Mouse (Mus musculus) midbrain, embryonic 15.5 days (tissue): ENCODE data around the gene Slc6a6. TPM values are rescaled to one million over a fixed set of nuclear protein-coding genes. Genes with fewer than 3 reads are reported as not detected.
A peak's percentile ranks its signal among the peaks of the same experiment; 100 is the strongest.

Experiments used
- ATAC-seq: fragments of 200-750 bp; cut with Nextera tagmentation; replicated peaks from 2 replicates; pipeline ENCODE4 v1.8.0; 2017; ENCODE audit warnings: moderate TSS enrichment
- H3K27ac ChIP-seq: fragments of 300-500 bp; sonication (generic); 2 replicates; pipeline ENCODE4 v1.5.1; 2015; ENCODE audit warnings: mild to moderate bottlenecking, inconsistent platforms
- H3K27me3 ChIP-seq: fragments of 300-500 bp; sonication (generic); replicated peaks from 2 replicates; pipeline ENCODE4 v1.6.1; 2015; ENCODE audit warnings: inconsistent platforms
- H3K36me3 ChIP-seq: fragments of 300-500 bp; sonication (generic); replicated peaks from 2 replicates; pipeline ENCODE4 v1.6.1; 2015; ENCODE audit warnings: inconsistent platforms
- H3K4me1 ChIP-seq: fragments of 300-500 bp; sonication (generic); 2 replicates; pipeline ENCODE4 v1.6.1; 2015; ENCODE audit warnings: inconsistent platforms
- H3K4me2 ChIP-seq: fragments of 300-500 bp; sonication (generic); 2 replicates; pipeline ENCODE4 v1.6.1; 2015; ENCODE audit warnings: inconsistent platforms, mild to moderate bottlenecking, moderate library complexity
- H3K4me3 ChIP-seq: fragments of 300-500 bp; sonication (generic); 2 replicates; pipeline ENCODE4 v1.5.1; 2015; ENCODE audit warnings: mild to moderate bottlenecking, inconsistent platforms
- H3K9ac ChIP-seq: fragments of 300-500 bp; sonication (generic); 2 replicates; pipeline ENCODE4 v1.6.1; 2015; ENCODE audit warnings: mild to moderate bottlenecking, inconsistent platforms
- H3K9me3 ChIP-seq: fragments of 300-500 bp; sonication (generic); 2 replicates; pipeline ENCODE4 v1.6.1; 2016; ENCODE audit warnings: inconsistent platforms
- WGBS: fragments of 180-500 bp; shearing (Covaris S2); methylation state at CpG from one replicate; pipeline ENCODE4 v1.1.7; 2015; ENCODE audit warnings: mixed read lengths; 5-methylcytosine and 5-hydroxymethylcytosine counted together
- polyA plus RNA-seq: library from polyadenylated mRNA; unstranded; fragments of >200 nt; fragmentation: Nextera tagmentation; extraction: Ambion mirVana; gene quantifications from 2 replicates; pipeline ENCODE4 v1.2.1, GENCODE M21; 2015

The Slc6a6 gene
- polyA plus RNA-seq, 1 experiment from 2014 or later = 123 TPM

- WGBS = 47% methylated on average over 12 of the region's 12 CpGs
- H3K9ac ChIP-seq = no peak overlapping the region
- no peak overlapping the region for H3K4me2 ChIP-seq
- no peak for ATAC-seq
- no peaks in the 10 kb centered on the region for H3K9me3 ChIP-seq
- no peaks in the 10 kb centered on the region for H3K27me3 ChIP-seq
- no peak overlapping the region for H3K4me3 ChIP-seq
- no peak overlapping the region for H3K27ac ChIP-seq
- no peaks in the 10 kb centered on the region for H3K36me3 ChIP-seq
- peaks cover 5% of the 10 kb centered on the region for H3K4me1 ChIP-seq
Observed at GRCm38 (mm10) chr6:91678506-91679094, 5.3 kb upstream of the Slc6a6 start.

DNA sequence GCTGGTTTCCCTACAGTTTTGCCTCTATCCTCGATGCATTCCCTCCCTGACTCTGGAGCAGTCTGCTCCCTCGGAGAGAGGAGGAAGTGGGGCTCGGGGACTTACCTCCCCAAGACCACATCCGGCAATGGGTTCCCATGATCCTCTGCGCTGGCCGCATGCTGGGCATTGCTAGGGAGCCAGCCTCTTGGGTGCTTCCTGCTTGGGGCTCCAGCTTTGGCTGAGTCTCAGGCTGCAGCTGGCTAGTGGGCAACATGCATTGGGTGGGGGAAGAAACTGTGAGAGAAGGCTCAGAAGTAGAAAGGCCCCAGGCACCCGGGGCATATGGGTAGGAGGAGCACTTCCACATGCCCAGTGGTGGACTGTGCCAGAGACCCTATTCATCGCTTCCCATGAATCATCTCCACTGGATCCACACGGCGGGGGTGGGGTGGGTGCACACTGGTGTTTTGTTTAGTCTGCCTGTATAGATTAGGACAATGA lies 4.7 kb upstream of the Slc6a6 start:
- WGBS = 72% methylated on average over 10 of the region's 10 CpGs
- no peak for ATAC-seq
- H3K36me3 ChIP-seq = no peaks in the 10 kb centered on the region
- no peak overlapping the region for H3K4me3 ChIP-seq
- no peaks in the 10 kb centered on the region for H3K9me3 ChIP-seq
- no peak overlapping the region for H3K9ac ChIP-seq
- H3K27ac ChIP-seq = no peak overlapping the region
- no peaks in the 10 kb centered on the region for H3K27me3 ChIP-seq
- no peak overlapping the region for H3K4me2 ChIP-seq
- peaks cover 6% of the 10 kb centered on the region for H3K4me1 ChIP-seq

GRCm38 (mm10) chr6:91679716-91680115 lies 4.1 kb upstream of the Slc6a6 start:
- 65% methylated on average over 6 of the region's 6 CpGs for WGBS
- no peak overlapping the region for H3K4me3 ChIP-seq
- no peak overlapping the region for H3K9ac ChIP-seq
- no peak for ATAC-seq
- H3K4me2 ChIP-seq = no peak overlapping the region
- peaks cover 6% of the 10 kb centered on the region for H3K4me1 ChIP-seq
- H3K9me3 ChIP-seq = no peaks in the 10 kb centered on the region
- no peaks in the 10 kb centered on the region for H3K27me3 ChIP-seq
- H3K27ac ChIP-seq = no peak overlapping the region
- no peaks in the 10 kb centered on the region for H3K36me3 ChIP-seq

- no peak for ATAC-seq
- 86% methylated on average over 4 of the region's 4 CpGs for WGBS
- Histone ChIP-seq H3K27me3 (no peaks in the 10 kb centered on the region), H3K4me3 (no peak overlapping the region), H3K9ac (no peak overlapping the region), H3K36me3 (no peaks in the 10 kb centered on the region), H3K4me2 (no peak overlapping the region), H3K4me1 (peaks cover 28% of the 10 kb centered on the region), H3K9me3 (no peaks in the 10 kb centered on the region), H3K27ac (no peak overlapping the region)
Observed at GRCm38 (mm10) chr6:91681841-91682240, 2.0 kb upstream of the Slc6a6 start.

GRCm38 (mm10) chr6:91683121-91683520 lies 732 bp upstream of the Slc6a6 start:
- H3K4me3 ChIP-seq = no peak overlapping the region
- 48% methylated on average over 3 of the region's 3 CpGs for WGBS
- no peaks in the 10 kb centered on the region for H3K27me3 ChIP-seq
- H3K9ac ChIP-seq = no peak overlapping the region
- H3K4me2 ChIP-seq = peak overlapping the region; percentile 72
- no peaks in the 10 kb centered on the region for H3K9me3 ChIP-seq
- peaks cover 38% of the 10 kb centered on the region for H3K4me1 ChIP-seq
- H3K27ac ChIP-seq = peak overlapping the region; percentile 96
- no peaks in the 10 kb centered on the region for H3K36me3 ChIP-seq
- 0 out of 2 replicates have a peak, but pooled peaks have one; percentile 0 for ATAC-seq

GRCm38 (mm10) chr6:91684474-91684829 lies 599 bp downstream of the Slc6a6 start:
- peak overlapping the region; percentile 87 for H3K4me3 ChIP-seq
- WGBS = 1% methylated on average over 13 of the region's 13 CpGs
- ATAC-seq = peak; percentile 71
- peak overlapping the region; percentile 96 for H3K27ac ChIP-seq
- H3K9ac ChIP-seq = peak overlapping the region; percentile 96
- H3K4me2 ChIP-seq = peak overlapping the region; percentile 72
- no peaks in the 10 kb centered on the region for H3K9me3 ChIP-seq
- H3K27me3 ChIP-seq = no peaks in the 10 kb centered on the region
- peaks cover 46% of the 10 kb centered on the region for H3K4me1 ChIP-seq
- H3K36me3 ChIP-seq = no peaks in the 10 kb centered on the region

DNA sequence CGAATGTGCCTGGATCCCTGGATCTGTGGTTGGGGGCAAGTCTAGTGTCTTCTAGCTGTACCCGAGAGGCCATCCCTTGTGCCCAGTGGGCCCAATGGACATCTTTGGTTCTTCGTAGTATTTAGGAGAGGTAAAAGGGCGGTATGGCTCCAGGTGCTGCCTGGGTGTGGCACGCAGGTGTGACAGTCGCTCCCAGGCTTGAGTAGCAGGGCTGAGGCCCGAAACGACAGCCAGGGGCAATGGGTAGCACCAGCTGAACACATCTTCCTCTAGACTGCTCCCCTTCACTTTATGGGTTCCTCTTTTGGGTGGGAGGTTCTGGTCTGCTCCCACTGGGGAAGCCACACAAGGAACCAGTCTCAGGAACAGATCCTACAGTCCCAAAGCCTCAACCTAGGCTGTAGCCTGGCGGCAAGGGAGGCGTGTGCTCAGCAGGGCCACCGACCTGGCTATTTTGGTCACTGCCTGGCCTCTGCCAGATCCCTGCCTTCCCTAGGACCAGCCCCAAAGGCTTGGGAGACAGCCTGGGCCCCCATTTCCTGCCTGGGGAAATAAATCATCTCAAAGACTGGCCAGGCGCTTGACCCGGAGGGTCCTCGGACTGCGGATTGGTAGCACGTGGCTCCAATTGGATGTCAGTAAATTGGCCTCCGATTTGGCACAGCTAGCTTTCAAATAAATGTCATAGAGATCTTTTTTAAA lies 1.1 kb downstream of the Slc6a6 start:
- Histone ChIP-seq H3K4me2 (peak overlapping the region; percentile 72), H3K9me3 (no peaks in the 10 kb centered on the region), H3K9ac (peak overlapping the region; percentile 96), H3K4me1 (peaks cover 51% of the 10 kb centered on the region), H3K27ac (peak overlapping the region; percentile 96), H3K27me3 (no peaks in the 10 kb centered on the region), H3K4me3 (peak overlapping the region; percentile 87), H3K36me3 (no peaks in the 10 kb centered on the region)
- WGBS = 20% methylated on average over 17 of the region's 17 CpGs
- ATAC-seq = 0 out of 2 replicates have a peak, but pooled peaks have one; percentile 2

DNA sequence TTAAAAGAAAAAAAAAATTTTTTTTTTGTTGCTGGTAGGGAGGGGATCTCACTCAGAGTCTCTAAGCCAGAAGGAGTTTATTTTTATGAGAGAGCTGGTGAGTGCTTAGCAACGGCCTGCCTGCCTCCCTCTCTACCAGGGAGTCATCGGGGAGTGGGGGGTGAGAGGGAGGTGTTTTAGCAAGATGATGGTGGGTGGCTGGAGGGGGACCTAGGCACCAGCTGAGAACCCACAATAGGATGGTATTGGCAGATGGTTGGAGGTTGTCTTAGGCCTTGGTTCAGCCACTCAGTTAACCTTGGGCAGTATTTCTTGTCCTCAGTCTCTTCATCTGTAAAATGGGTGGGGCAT lies 1.7 kb downstream of the Slc6a6 start:
- H3K27ac ChIP-seq = peak overlapping the region; percentile 96
- WGBS = 11% methylated on average over 2 of the region's 2 CpGs
- H3K4me1 ChIP-seq = peaks cover 56% of the 10 kb centered on the region
- H3K27me3 ChIP-seq = no peaks in the 10 kb centered on the region
- H3K9ac ChIP-seq = peak overlapping the region; percentile 96
- peak overlapping the region; percentile 72 for H3K4me2 ChIP-seq
- peak overlapping the region; percentile 87 for H3K4me3 ChIP-seq
- no peaks in the 10 kb centered on the region for H3K9me3 ChIP-seq
- no peak for ATAC-seq
- no peaks in the 10 kb centered on the region for H3K36me3 ChIP-seq

DNA sequence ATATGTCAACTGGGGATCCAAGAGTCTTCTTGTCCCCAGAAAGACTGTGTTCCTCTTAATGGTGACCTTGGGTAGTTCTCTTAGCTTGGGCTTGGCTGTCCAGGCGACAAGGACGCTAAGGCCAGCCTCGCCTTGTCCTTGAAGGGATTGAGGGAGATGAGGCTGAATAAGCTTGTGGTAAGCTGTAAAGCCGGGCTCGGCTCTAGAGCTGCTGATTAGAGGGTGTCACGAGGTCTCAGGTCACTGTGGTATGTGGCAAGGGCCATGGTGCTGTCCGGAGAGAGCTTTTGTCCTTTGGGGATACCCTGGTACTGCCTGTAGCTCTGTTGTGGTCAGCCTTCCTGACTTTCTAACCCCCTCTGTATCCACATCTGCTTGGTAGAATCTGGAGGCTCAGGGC lies 2.0 kb downstream of the Slc6a6 start:
- no peak for ATAC-seq
- peaks cover 56% of the 10 kb centered on the region for H3K4me1 ChIP-seq
- peak overlapping the region; percentile 87 for H3K4me3 ChIP-seq
- no peaks in the 10 kb centered on the region for H3K27me3 ChIP-seq
- H3K9me3 ChIP-seq = no peaks in the 10 kb centered on the region
- peak overlapping the region; percentile 96 for H3K9ac ChIP-seq
- H3K36me3 ChIP-seq = no peaks in the 10 kb centered on the region
- H3K4me2 ChIP-seq = peak overlapping the region; percentile 72
- 0 out of 2 replicates have a peak overlapping the region, but pooled peaks have one; percentile 96 for H3K27ac ChIP-seq
- WGBS = 81% methylated on average over 7 of the region's 7 CpGs

DNA sequence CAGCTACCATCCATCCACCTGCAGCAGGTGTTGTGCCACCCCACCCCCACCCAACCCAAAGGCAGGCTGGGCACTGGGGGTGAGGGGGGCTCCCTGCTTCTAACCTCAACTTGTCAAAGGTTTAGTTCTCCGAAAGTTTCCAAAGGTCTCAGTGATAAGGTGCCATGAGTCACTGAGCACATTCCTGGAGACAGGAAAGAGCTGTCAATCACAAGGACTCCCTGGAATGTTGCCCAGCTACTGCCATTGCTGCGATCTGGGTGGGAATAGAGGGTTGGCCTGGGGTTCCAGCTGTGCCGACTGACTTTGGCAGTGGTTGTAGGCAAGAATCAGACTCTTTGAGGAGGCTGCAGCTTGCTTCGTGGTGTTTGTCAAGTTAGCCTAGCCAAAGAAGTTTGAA lies 2.7 kb downstream of the Slc6a6 start:
- H3K36me3 ChIP-seq = no peaks in the 10 kb centered on the region
- H3K27me3 ChIP-seq = no peaks in the 10 kb centered on the region
- H3K27ac ChIP-seq = no peak overlapping the region
- H3K4me3 ChIP-seq = peak overlapping the region; percentile 87
- H3K4me1 ChIP-seq = peaks cover 56% of the 10 kb centered on the region
- no peak for ATAC-seq
- WGBS = 53% methylated on average over 4 of the region's 4 CpGs
- no peak overlapping the region for H3K9ac ChIP-seq
- peak overlapping the region; percentile 72 for H3K4me2 ChIP-seq
- no peaks in the 10 kb centered on the region for H3K9me3 ChIP-seq

GRCm38 (mm10) chr6:91688021-91688420 lies 4.2 kb downstream of the Slc6a6 start:
- no peak for ATAC-seq

GRCm38 (mm10) chr6:91689231-91689630 lies 5.4 kb downstream of the Slc6a6 start:
- Histone ChIP-seq H3K4me2 (no peak overlapping the region), H3K4me1 (peaks cover 62% of the 10 kb centered on the region), H3K27me3 (no peaks in the 10 kb centered on the region), H3K9me3 (no peaks in the 10 kb centered on the region), H3K9ac (no peak overlapping the region), H3K27ac (no peak overlapping the region), H3K4me3 (no peak overlapping the region), H3K36me3 (0 out of 2 replicates have a peak, but pooled peaks cover 4% of the 10 kb centered on the region)
- no peak for ATAC-seq

More at GRCm38 (mm10) chr6:91688021-91688420, 4.2 kb downstream of the Slc6a6 start:
- H3K27me3 ChIP-seq = no peaks in the 10 kb centered on the region
- H3K9ac ChIP-seq = no peak overlapping the region
- no peak overlapping the region for H3K27ac ChIP-seq
- 0 out of 2 replicates have a peak overlapping the region, but pooled peaks have one; percentile 2 for H3K4me3 ChIP-seq
- peaks cover 56% of the 10 kb centered on the region for H3K4me1 ChIP-seq
- H3K36me3 ChIP-seq = 0 out of 2 replicates have a peak, but pooled peaks cover 4% of the 10 kb centered on the region
- 81% methylated on average over 6 of the region's 6 CpGs for WGBS
- H3K4me2 ChIP-seq = peak overlapping the region; percentile 23
- no peaks in the 10 kb centered on the region for H3K9me3 ChIP-seq
